In the genomic region with DNA sequence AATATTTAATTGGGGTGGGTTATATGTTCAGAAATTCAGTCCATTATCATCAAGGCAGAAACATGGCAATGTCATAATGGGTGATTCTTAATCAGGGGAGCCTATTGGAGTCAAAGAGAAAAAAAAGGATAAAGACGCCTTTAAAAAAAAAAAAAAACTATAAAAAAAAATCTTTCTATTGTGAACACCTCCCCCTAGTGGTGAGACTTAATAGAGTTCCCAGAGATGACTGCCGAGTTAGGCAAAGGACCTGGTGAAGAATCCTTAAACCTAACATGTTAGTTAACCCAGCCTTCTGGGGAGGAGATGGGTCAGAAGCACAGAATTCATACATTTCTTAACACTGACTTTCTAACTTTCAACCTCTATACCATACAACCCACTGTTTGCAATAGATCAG, we compare ENCODE assay signal across 10 mouse cellular contexts. TPM values are rescaled to one million over a fixed set of nuclear protein-coding genes. Genes with fewer than 3 reads are reported as not detected.
DNase-seq lines count a peak whose midpoint lies in the region; ATAC-seq lines count a peak whose summit lies in the region.
"Had no signal": no experiment of that assay in that cellular context is flagged by ENCODE, and none has a peak within 500 bp of the region (broad histone marks: within the 10 kb centered on the region; RNA-seq: fewer than 3 reads in every experiment).

No protein-coding gene starts in this region.

- DNase-seq in hindbrain, embryonic 14.5 days (ENCODE audit: low spot score), result peak; percentile 85
- DNase-seq in thymus, postnatal 0 days (ENCODE audit: low spot score), result peak; percentile 68
- no peak for DNase-seq in thymus, postnatal 36 days
- peak; percentile 59 for DNase-seq in embryonic facial prominence, embryonic 14.5 days (ENCODE audit: low spot score)
- DNase-seq in right cerebral cortex, postnatal 25 days, result no peak
- no peak for DNase-seq in layer of hippocampus, adult 9-10 months (ENCODE audit: low spot score)
- DNase-seq in yolk sac, embryonic 10.5 days (ENCODE audit: low spot score), result no peak
- DNase-seq: adrenal gland, postnatal 14 days had no signal

- no peak overlapping the region for H3K27ac ChIP-seq in hindbrain, embryonic 14.5 days
- no peak overlapping the region for H3K27ac ChIP-seq in hindbrain, embryonic 16.5 days (ENCODE audit: low read depth, low read length)
- no peak overlapping the region for H3K27ac ChIP-seq in embryonic facial prominence, embryonic 14.5 days (replicated peaks; ENCODE audit: low read depth, low read length)
- H3K27ac ChIP-seq: hindbrain, embryonic 15.5 days had no signal

- no peak for ATAC-seq in hindbrain, embryonic 14.5 days (ENCODE audit: low FRiP score)
- no peak for ATAC-seq in hindbrain, embryonic 16.5 days
- ATAC-seq in embryonic facial prominence, embryonic 14.5 days (ENCODE audit: low read depth), result no peak

- H3K27me3 ChIP-seq in hindbrain, embryonic 14.5 days (ENCODE audit: control insufficient read depth, insufficient read depth, low read length), result no peaks in the 10 kb centered on the region
- no peaks in the 10 kb centered on the region for H3K27me3 ChIP-seq in hindbrain, embryonic 16.5 days (replicated peaks; ENCODE audit: control insufficient read depth, insufficient read depth, low read length)
- no peaks in the 10 kb centered on the region for H3K27me3 ChIP-seq in embryonic facial prominence, embryonic 14.5 days (replicated peaks; ENCODE audit: control insufficient read depth, insufficient read depth, low read length)
- H3K27me3 ChIP-seq: hindbrain, embryonic 15.5 days had no signal

- H3K4me2 ChIP-seq in hindbrain, embryonic 14.5 days (replicated peaks), result no peak overlapping the region
- H3K4me2 ChIP-seq in hindbrain, embryonic 16.5 days (ENCODE audit: low read length), result no peak overlapping the region
- no peak overlapping the region for H3K4me2 ChIP-seq in embryonic facial prominence, embryonic 14.5 days (ENCODE audit: low read depth, low read length)
- H3K4me2 ChIP-seq: hindbrain, embryonic 15.5 days had no signal

- 5% methylated on average over 2 of the region's 2 CpGs for WGBS in hindbrain, embryonic 14.5 days
- WGBS in hindbrain, embryonic 16.5 days, result 4% methylated on average over 2 of the region's 2 CpGs
- WGBS in embryonic facial prominence, embryonic 14.5 days, result 9% methylated on average over 2 of the region's 2 CpGs

- no peaks in the 10 kb centered on the region for H3K9me3 ChIP-seq in hindbrain, embryonic 14.5 days (ENCODE audit: control insufficient read depth, low read length)
- no peaks in the 10 kb centered on the region for H3K9me3 ChIP-seq in hindbrain, embryonic 16.5 days (ENCODE audit: control insufficient read depth, low read length)
- no peaks in the 10 kb centered on the region for H3K9me3 ChIP-seq in embryonic facial prominence, embryonic 14.5 days (ENCODE audit: control insufficient read depth, low read length)
- H3K9me3 ChIP-seq: hindbrain, embryonic 15.5 days had no signal

- H3K4me1 ChIP-seq in hindbrain, embryonic 14.5 days (replicated peaks; ENCODE audit: control insufficient read depth, insufficient read depth, low read length), result no peaks in the 10 kb centered on the region
- H3K4me1 ChIP-seq in hindbrain, embryonic 16.5 days (ENCODE audit: control insufficient read depth, insufficient read depth, low read depth, low read length), result no peaks in the 10 kb centered on the region
- no peaks in the 10 kb centered on the region for H3K4me1 ChIP-seq in embryonic facial prominence, embryonic 14.5 days (ENCODE audit: control insufficient read depth, insufficient read depth, low read length)
- H3K4me1 ChIP-seq: hindbrain, embryonic 15.5 days had no signal

- no peak overlapping the region for H3K4me3 ChIP-seq in hindbrain, embryonic 14.5 days (replicated peaks; ENCODE audit: low read length)
- no peak overlapping the region for H3K4me3 ChIP-seq in hindbrain, embryonic 16.5 days (ENCODE audit: low read length)
- H3K4me3 ChIP-seq in embryonic facial prominence, embryonic 14.5 days (ENCODE audit: low read depth, low read length), result no peak overlapping the region
- H3K4me3 ChIP-seq: hindbrain, embryonic 15.5 days had no signal

- H3K9ac ChIP-seq in hindbrain, embryonic 14.5 days, result no peak overlapping the region
- no peak overlapping the region for H3K9ac ChIP-seq in hindbrain, embryonic 16.5 days (ENCODE audit: low read depth, low read length)
- no peak overlapping the region for H3K9ac ChIP-seq in embryonic facial prominence, embryonic 14.5 days (ENCODE audit: low read depth, low read length)
- H3K9ac ChIP-seq: hindbrain, embryonic 15.5 days had no signal

- H3K36me3 ChIP-seq in hindbrain, embryonic 14.5 days (replicated peaks; ENCODE audit: control insufficient read depth, insufficient read depth), result no peaks in the 10 kb centered on the region
- H3K36me3 ChIP-seq in hindbrain, embryonic 16.5 days (ENCODE audit: control insufficient read depth, insufficient read depth, low read length), result no peaks in the 10 kb centered on the region
- peaks cover 48% of the 10 kb centered on the region for H3K36me3 ChIP-seq in embryonic facial prominence, embryonic 14.5 days (ENCODE audit: control insufficient read depth, insufficient read depth, low read length)
- H3K36me3 ChIP-seq: hindbrain, embryonic 15.5 days had no signal

RNA-seq across cellular contexts. Expression of a gene that starts 18.7 kb away (rescaled TPM):
- 3.2 and 4.0 TPM in 2 replicates for polyA plus RNA-seq in hindbrain, embryonic 14.5 days (2014; fragmentation: Nextera tagmentation; extraction: Ambion mirVana)
- polyA plus RNA-seq in hindbrain, embryonic 16.5 days (2015; fragmentation: Nextera tagmentation; extraction: Ambion mirVana), result 3.4 and 4.9 TPM in 2 replicates
- 21.1 and 23.3 TPM in 2 replicates for polyA plus RNA-seq in thymus, postnatal 0 days (2015; fragmentation: Nextera tagmentation; extraction: Ambion mirVana)
- 15.2 and 16.8 TPM in 2 replicates for polyA plus RNA-seq in embryonic facial prominence, embryonic 14.5 days (2014; fragmentation: Nextera tagmentation; extraction: Ambion mirVana)

RNA-seq across cellular contexts. Expression of a gene that starts 31.1 kb away (rescaled TPM):
- 0.84 and 1.4 TPM in 2 replicates for polyA plus RNA-seq in hindbrain, embryonic 14.5 days (2014; fragmentation: Nextera tagmentation; extraction: Ambion mirVana)
- polyA plus RNA-seq in hindbrain, embryonic 16.5 days (2015; fragmentation: Nextera tagmentation; extraction: Ambion mirVana), result 0.55 and 0.64 TPM in 2 replicates
- 47.7 and 56.7 TPM in 2 replicates for polyA plus RNA-seq in thymus, postnatal 0 days (2015; fragmentation: Nextera tagmentation; extraction: Ambion mirVana)
- 2.5 and 3.3 TPM in 2 replicates for polyA plus RNA-seq in embryonic facial prominence, embryonic 14.5 days (2014; fragmentation: Nextera tagmentation; extraction: Ambion mirVana)

Comparison
In these comparisons a context has a peak if more than half of its experiments do, and no peak if none do; other contexts are left out.
1. DNase-seq: peak in hindbrain, embryonic 14.5 days (single experiment), thymus, postnatal 0 days (single experiment) and embryonic facial prominence, embryonic 14.5 days (single experiment); none in thymus, postnatal 36 days (0 of 2), right cerebral cortex, postnatal 25 days (single experiment), layer of hippocampus, adult 9-10 months (single experiment) and yolk sac, embryonic 10.5 days (single experiment).
2. RNA of a gene that starts 31.1 kb away (polyA plus RNA-seq): 47.7 to 56.7 TPM in thymus, postnatal 0 days; 2.5 to 3.3 TPM in embryonic facial prominence, embryonic 14.5 days, 0.84 to 1.4 TPM in hindbrain, embryonic 14.5 days and 0.55 to 0.64 TPM in hindbrain, embryonic 16.5 days; every median in the first group is over 10 times any median in the second.